Mouse (Mus musculus) C2C12 (cell line): ENCODE results near the gene Slc16a6. TPM values are rescaled to one million over a fixed set of nuclear protein-coding genes. Genes with fewer than 3 reads are reported as not detected.

Experiments
- H3K27me3 ChIP-seq: one replicate; pipeline ENCODE4 v1.6.1; 2011; ENCODE audit not compliant: control insufficient read depth, insufficient read depth, insufficient read length
- H3K36me3 ChIP-seq: one replicate; pipeline ENCODE4 v1.6.1; 2011; ENCODE audit not compliant: control insufficient read depth, insufficient read depth
- H3K4me3 ChIP-seq: one replicate; pipeline ENCODE4 v1.5.1; 2011; ENCODE audit warnings: mild to moderate bottlenecking, control low read depth; ENCODE audit not compliant: poor library complexity, insufficient read depth, severe bottlenecking
- H3K79me2 ChIP-seq: one replicate; pipeline ENCODE4 v1.6.1; 2011; ENCODE audit not compliant: control insufficient read depth, insufficient read depth
- H3K79me3 ChIP-seq: one replicate; pipeline ENCODE4 v1.6.1; 2011; ENCODE audit warnings: low read depth, control low read depth
- H3ac ChIP-seq: one replicate; pipeline ENCODE3; 2011; ENCODE audit warnings: low read depth; ENCODE audit not compliant: control insufficient read depth, insufficient read length
- CEBPB ChIP-seq: IDR thresholded peaks from one replicate; pipeline ENCODE4 v1.6.1; 2011; ENCODE audit warnings: low read depth, mild to moderate bottlenecking, control low read depth, moderate library complexity
- CTCF ChIP-seq: IDR thresholded peaks from one replicate; pipeline ENCODE4 v1.5.1; 2011; ENCODE audit not compliant: control insufficient read depth, insufficient read depth, insufficient read length
- FOSL1 ChIP-seq: IDR thresholded peaks from one replicate; pipeline ENCODE4 v1.8.0; 2011; ENCODE audit warnings: mild to moderate bottlenecking, low read length; ENCODE audit not compliant: poor library complexity, insufficient read depth, severe bottlenecking
- MAX ChIP-seq: IDR thresholded peaks from one replicate; pipeline ENCODE4 v1.6.1; 2011; ENCODE audit warnings: mild to moderate bottlenecking, control low read depth
- MYOD1 ChIP-seq: IDR thresholded peaks from one replicate; pipeline ENCODE4 v1.6.1; 2011; ENCODE audit warnings: low read depth; ENCODE audit not compliant: control insufficient read depth, insufficient read length
- MYOG ChIP-seq: IDR thresholded peaks from one replicate; pipeline ENCODE4 v1.6.1; 2011; ENCODE audit not compliant: control insufficient read depth, insufficient read length; ENCODE audit errors: extremely low read depth
- USF1 ChIP-seq: IDR thresholded peaks from one replicate; pipeline ENCODE4 v1.6.1; 2011; ENCODE audit warnings: low read depth, mild to moderate bottlenecking, control low read depth, moderate library complexity
- polyA plus RNA-seq: library from polyadenylated mRNA; unstranded; fragments of >200 nt; fragmentation: generic; extraction: Trizol; gene quantifications from one replicate; pipeline ENCODE4 v1.2.1, GENCODE M21; 2012; ENCODE audit warnings: missing spikeins

Gene Slc16a6
- polyA plus RNA-seq, 1 experiment = 1.2 TPM

DNA sequence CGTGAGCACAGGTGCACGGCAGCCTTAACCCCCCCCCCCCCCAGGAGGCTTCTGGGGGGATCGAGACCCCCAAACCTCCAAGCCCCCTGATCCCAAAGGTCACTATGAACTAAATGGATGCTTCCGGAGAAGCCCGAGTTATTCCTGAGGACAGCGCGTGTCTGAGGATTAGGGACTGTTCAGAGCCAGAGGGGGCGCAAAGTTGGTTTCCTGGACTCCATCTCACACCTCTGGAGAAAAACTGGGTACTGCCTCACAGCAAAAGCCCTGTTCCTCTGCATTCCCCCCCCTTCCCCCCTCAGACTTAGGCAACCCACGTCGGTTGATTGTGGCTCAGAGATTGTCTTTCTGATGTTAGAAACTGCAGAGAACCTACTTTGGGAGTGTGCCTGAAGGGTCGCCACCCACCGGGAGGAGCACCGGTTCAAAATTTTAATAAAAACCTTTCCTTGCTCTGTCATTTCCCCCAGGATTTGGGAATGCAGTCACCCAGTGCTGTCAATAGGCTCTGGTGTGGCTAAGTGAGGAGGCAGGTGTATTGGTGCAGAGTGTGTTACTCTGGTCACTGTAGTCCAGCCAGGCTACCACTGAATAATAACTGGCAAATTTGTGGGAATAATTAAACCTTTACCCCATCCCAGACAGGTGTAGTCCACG is 816 bp upstream of the Slc16a6 start:
- Histone ChIP-seq H3K4me3 (no peak overlapping the region), H3ac (no peak overlapping the region), H3K27me3 (no peaks in the 10 kb centered on the region), H3K79me3 (no peaks in the 10 kb centered on the region), H3K79me2 (no peaks in the 10 kb centered on the region), H3K36me3 (no peaks in the 10 kb centered on the region)
- TF ChIP-seq CEBPB = no peak
- TF ChIP-seq USF1 = no peak
- TF ChIP-seq MYOD1 = no peak
- no peak for TF ChIP-seq MYOG
- no peak for TF ChIP-seq FOSL1
- TF ChIP-seq MAX = no peak
- no peak for TF ChIP-seq CTCF

- no peaks in the 10 kb centered on the region for H3K79me2 ChIP-seq
- no peak overlapping the region for H3ac ChIP-seq
- no peaks in the 10 kb centered on the region for H3K27me3 ChIP-seq
- no peak for TF ChIP-seq USF1
- no peak for TF ChIP-seq MYOD1
- no peak for TF ChIP-seq FOSL1
- TF ChIP-seq CTCF = no peak
- TF ChIP-seq MAX = no peak
- no peak for TF ChIP-seq MYOG
- TF ChIP-seq CEBPB = no peak
- H3K79me3 ChIP-seq = no peaks in the 10 kb centered on the region
- no peaks in the 10 kb centered on the region for H3K36me3 ChIP-seq
- H3K4me3 ChIP-seq = no peak overlapping the region
Measured at GRCm38 (mm10) chr11:109472821-109473170, 602 bp downstream of the Slc16a6 start.

GRCm38 (mm10) chr11:109472171-109472691 is 1.2 kb downstream of the Slc16a6 start:
- no peaks in the 10 kb centered on the region for H3K27me3 ChIP-seq
- no peak overlapping the region for H3K4me3 ChIP-seq
- H3ac ChIP-seq = peak overlapping the region; percentile 37
- H3K36me3 ChIP-seq = no peaks in the 10 kb centered on the region
- no peak for TF ChIP-seq USF1
- TF ChIP-seq MYOG = no peak
- TF ChIP-seq MAX = no peak
- no peak for TF ChIP-seq FOSL1
- no peak for TF ChIP-seq MYOD1
- TF ChIP-seq CEBPB = no peak
- no peak for TF ChIP-seq CTCF
- H3K79me3 ChIP-seq = no peaks in the 10 kb centered on the region
- no peaks in the 10 kb centered on the region for H3K79me2 ChIP-seq

GRCm38 (mm10) chr11:109470921-109471861 is 2.2 kb downstream of the Slc16a6 start:
- Histone ChIP-seq H3K4me3 (no peak overlapping the region), H3K36me3 (no peaks in the 10 kb centered on the region), H3K79me2 (no peaks in the 10 kb centered on the region), H3K79me3 (no peaks in the 10 kb centered on the region), H3ac (no peak overlapping the region), H3K27me3 (no peaks in the 10 kb centered on the region)
- TF ChIP-seq MAX (no peak), FOSL1 (no peak), MYOG (no peak), MYOD1 (no peak), CEBPB (no peak), CTCF (no peak), USF1 (no peak)

- Histone ChIP-seq H3ac (no peak overlapping the region), H3K36me3 (no peaks in the 10 kb centered on the region), H3K79me2 (no peaks in the 10 kb centered on the region), H3K4me3 (no peak overlapping the region), H3K79me3 (no peaks in the 10 kb centered on the region), H3K27me3 (no peaks in the 10 kb centered on the region)
- TF ChIP-seq MYOG (no peak), CEBPB (no peak), FOSL1 (no peak), MYOD1 (no peak), CTCF (no peak), USF1 (no peak)
Measured at GRCm38 (mm10) chr11:109470170-109470569, 3.2 kb downstream of the Slc16a6 start.
